Mouse (Mus musculus): ENCODE data around the gene Bckdhb.

Gene Bckdhb

DNA sequence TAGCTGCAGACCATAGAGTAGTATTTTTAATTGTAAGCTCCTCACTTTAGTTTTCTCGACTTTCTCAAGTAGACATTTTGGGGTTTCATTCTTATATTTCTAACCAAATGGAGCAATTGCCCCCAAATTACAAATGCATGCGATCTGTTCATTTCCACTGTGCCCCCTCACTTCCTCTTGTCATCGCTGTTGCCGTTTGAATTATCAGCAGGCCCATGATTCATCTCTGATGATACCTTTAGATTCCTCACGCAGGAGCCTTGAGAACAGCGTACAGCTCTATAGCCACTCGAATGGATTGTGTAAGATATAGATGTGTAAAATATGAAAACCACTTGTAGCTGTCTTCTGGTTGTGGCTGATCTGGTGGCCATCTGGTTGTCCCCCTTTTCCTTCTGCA lies 183.6 kb downstream of the Bckdhb start:
- no peak for DNase-seq (ENCODE audit: low spot score)

DNA sequence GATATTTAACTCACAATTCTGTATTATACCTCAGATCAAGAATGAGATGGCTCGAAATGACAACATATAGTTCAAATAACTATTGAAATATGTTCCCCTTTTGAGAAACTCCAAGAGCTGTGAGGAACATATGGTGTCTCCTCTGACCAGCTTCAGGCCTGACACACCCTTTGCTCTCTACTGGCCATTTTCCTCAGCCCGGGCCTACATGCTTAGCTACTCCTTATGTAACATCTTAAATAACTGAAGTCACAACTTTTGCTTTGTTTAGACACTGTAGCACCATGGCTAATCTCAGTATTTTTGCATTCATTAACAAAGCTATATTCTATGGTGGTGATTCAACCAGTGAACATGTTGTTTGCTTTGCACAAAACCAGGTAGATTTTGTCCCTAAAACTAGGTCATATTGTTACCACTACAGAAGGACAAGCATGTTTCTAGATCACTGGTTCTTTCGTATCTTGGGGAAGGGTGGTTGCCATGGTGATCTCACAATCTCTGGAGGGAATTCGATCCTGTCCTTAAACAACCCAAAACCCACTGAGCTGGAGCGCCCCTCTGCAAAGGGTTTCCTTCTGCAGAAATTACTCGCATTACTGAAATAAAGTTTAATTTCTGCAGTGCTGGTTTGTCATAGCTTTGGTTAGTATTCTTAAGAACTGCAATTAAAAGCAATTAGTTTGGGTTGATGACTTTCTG lies 185.0 kb downstream of the Bckdhb start:
- DNase-seq (ENCODE audit: low spot score) = no peak

- no peak for DNase-seq (ENCODE audit: low spot score)
Observed at GRCm38 (mm10) chr9:84110616-84111015, 185.7 kb downstream of the Bckdhb start.

GRCm38 (mm10) chr9:84112319-84112718 lies 187.4 kb downstream of the Bckdhb start:
- no peak for DNase-seq (ENCODE audit: low spot score)

GRCm38 (mm10) chr9:84112842-84113568 lies 188.1 kb downstream of the Bckdhb start:
- DNase-seq (ENCODE audit: low spot score) = no peak

DNA sequence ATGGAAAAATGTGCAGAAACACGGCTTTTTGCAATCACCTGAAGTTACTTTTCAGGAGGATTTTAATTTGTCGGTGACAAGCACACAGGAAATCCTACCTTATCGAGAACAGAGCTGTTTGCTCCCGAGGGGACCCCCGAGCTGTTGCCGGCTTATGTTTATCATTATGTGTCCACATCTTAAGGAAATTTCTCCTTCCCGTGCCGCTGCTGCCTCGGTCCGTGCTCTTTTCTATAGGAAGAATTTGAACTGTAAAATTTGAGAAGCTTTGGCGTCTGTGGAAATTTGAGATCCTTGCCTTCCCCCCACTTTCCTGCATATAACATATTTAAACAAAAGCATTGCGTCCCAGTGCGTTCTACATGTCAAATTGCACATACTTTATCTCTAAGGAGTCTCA lies 189.3 kb downstream of the Bckdhb start:
- no peak for DNase-seq (ENCODE audit: low spot score)

DNA sequence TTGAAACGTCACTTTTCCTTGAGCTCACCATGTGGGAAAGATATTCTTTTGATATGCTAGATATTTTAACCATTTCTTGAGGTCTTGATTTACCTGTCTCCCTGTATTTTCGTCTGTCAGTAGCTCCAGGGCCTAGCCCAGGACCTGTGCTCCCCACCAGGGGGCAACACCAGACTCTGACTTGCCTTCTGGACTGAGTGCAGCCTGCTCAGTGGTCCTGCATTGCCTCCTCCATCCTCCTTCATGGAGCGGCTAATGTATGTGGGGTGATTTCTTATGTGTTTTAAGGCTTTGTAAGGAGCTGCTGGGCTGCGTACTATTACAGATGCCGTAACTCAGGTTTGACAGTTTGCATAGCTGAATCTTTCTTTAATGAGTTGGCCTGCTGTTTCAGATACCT lies 192.4 kb downstream of the Bckdhb start:
- DNase-seq (ENCODE audit: low spot score) = no peak

- no peak for DNase-seq (ENCODE audit: low spot score)
Observed at GRCm38 (mm10) chr9:84124996-84125395, 200.1 kb downstream of the Bckdhb start.

DNA sequence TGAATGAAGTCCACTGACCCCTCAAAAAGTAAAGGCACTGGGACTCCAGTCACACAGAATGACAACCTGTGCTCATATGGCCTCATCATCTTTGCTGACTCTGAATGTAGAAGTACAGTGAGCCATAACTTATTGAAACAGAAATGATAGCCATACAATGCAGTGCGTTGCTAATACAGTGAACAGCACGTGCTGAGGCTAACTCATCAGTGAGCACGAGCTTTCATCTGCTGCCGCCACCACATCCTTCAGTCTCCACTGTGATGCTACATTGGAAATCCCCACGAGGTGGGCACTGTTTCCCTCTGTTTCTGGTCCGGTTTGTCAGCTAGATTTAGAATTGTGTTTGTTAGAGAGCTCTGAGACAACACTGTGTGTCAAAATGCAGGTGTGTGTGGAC lies 205.4 kb downstream of the Bckdhb start:
- no peak for DNase-seq (ENCODE audit: low spot score)

DNA sequence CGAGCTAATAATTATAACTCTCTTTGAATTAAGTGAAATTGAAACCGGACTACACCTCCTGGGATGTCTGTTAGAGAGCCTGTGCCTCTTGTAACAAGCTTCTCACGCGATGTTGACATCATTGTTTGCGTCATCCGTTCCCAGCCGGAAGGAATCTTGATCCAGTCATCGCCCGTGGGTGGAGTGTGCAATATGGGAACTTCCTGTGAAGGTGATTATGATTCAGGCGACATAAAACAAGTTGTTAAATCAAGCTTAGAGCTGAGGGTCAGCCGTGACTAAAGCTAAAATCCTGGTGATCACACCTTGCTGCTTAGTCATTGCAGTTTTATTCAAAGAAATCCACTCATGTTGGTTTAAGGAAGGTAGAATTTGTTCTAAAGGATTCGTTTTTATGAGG lies 210.1 kb downstream of the Bckdhb start:
- DNase-seq (ENCODE audit: low spot score) = no peak

GRCm38 (mm10) chr9:84137192-84137591 lies 212.2 kb downstream of the Bckdhb start:
- no peak for DNase-seq (ENCODE audit: low spot score)

DNA sequence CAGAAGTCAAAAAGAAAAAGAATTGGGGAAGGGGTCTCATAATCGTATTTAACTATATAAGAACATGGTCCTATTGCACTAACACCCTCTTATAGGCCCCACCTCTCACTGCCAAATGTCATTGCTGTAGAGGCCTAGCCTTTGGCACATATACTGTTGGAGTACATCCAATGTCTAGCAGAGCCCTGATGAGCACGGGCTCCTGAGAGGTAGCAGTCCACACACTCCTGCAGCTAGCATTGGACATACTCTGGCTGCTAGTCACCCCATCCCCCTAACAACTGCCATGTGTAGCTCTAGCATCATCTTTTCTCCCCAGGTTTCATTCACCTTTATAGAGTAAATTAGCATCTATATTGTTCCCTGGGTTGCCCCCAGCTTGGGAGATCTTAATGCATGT lies 223.2 kb downstream of the Bckdhb start:
- no peak for DNase-seq (ENCODE audit: low spot score)
